Mouse (Mus musculus): ENCODE measurements around the gene Adcy1. TPM values are rescaled to one million over a fixed set of nuclear protein-coding genes. Genes with fewer than 3 reads are reported as not detected.

Adcy1 gene
- polyA plus RNA-seq, 1 experiment: not detected

DNA sequence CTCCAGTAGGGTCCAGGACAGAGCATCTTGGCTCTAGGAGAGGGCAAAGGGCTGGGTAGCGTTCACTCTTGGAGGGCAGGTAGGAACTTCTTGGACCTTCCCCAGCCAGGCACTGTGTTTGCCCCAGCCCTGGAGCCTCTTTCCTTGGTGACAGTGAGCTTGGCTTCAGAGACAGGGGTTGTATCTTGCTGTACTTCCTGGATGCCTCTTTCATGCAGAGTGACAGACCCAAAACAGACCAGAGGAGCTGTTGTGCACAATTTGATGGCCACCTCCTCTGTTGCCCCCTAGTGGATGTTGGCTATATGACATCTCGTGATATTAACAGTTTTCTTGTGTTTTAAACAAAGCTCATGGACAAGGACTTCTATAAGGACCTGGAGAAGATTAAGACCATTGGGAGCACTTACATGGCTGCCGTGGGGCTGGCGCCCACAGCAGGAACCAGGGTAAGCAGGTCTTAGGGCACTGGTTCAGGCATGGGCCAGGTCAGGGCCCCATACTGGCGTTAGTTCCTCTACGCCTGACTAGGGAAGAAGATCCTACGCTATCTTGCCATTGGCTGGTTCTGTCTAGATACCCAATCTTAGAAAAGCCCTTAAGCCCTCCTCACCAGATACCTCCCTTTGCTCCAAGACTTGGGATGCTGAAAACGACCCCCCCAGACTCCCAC is 98.3 kb downstream of the Adcy1 start:
- TF ChIP-seq POLR2A (IDR thresholded peaks at IDR 0.05; ENCODE audit: borderline replicate concordance, low read depth, low read length) (no peak), CTCF (IDR thresholded peaks at IDR 0.05; ENCODE audit: low read depth, low read length) (peak; percentile 10; the same call in 1 of the 2 replicates)
- no peaks in the 10 kb centered on the region for H3K4me1 ChIP-seq (ENCODE audit: control insufficient read depth, insufficient read depth, low read length)
- H3K27ac ChIP-seq (ENCODE audit: insufficient read depth, low read depth, low read length): no peak overlapping the region
- H3K4me3 ChIP-seq (ENCODE audit: insufficient read depth, low read length): no peak overlapping the region

DNA sequence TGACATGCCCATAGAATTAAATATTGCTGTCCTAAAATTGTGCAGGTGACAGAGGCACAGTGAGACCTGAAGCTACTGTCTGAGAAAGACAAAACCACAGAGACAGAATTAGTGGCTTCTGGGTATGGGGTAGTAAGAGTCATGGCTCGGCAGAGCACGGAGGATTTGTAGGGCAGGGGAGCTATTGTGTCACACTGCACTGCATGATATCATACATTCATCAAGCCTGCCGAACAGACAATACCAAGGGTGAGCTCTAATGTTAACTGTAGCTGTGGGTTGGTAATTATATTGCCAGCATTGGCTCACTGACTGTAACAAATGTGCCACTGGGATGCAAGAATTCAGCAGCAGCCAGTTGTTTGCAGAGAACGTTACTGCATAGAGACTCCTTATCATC is 101.1 kb downstream of the Adcy1 start:
- no peak overlapping the region for H3K4me3 ChIP-seq (ENCODE audit: insufficient read depth, low read length)
- H3K27ac ChIP-seq (ENCODE audit: insufficient read depth, low read depth, low read length): no peak overlapping the region
- TF ChIP-seq POLR2A (IDR thresholded peaks at IDR 0.05; ENCODE audit: borderline replicate concordance, low read depth, low read length) (no peak), CTCF (IDR thresholded peaks at IDR 0.05; ENCODE audit: low read depth, low read length) (no peak)
- no peaks in the 10 kb centered on the region for H3K4me1 ChIP-seq (ENCODE audit: control insufficient read depth, insufficient read depth, low read length)

DNA sequence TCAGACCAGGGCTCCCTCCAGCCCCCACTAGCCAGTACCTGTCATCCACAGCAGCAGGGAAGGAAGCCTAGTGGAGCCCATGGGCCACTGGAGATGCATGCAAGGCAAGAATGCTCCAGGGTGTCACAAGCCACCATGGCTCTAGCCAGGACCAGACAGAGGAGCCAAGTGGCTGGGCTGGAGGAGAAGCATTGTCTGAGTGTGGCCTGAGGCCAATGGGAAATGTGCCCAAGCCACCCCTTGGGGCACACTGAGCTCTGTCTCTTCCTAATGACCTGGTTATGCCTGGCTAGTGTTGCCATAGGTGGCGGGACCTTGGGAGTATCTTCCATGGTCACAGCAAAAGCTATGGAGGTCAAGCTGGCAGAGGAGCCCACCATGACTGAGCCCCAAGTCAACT is 106.4 kb downstream of the Adcy1 start:
- Histone ChIP-seq H3K4me1 (ENCODE audit: control insufficient read depth, insufficient read depth, low read length) (no peaks in the 10 kb centered on the region), H3K4me3 (ENCODE audit: insufficient read depth, low read length) (no peak overlapping the region)
- TF ChIP-seq POLR2A (IDR thresholded peaks at IDR 0.05; ENCODE audit: borderline replicate concordance, low read depth, low read length): no peak
- TF ChIP-seq CTCF (IDR thresholded peaks at IDR 0.05; ENCODE audit: low read depth, low read length): no peak

DNA sequence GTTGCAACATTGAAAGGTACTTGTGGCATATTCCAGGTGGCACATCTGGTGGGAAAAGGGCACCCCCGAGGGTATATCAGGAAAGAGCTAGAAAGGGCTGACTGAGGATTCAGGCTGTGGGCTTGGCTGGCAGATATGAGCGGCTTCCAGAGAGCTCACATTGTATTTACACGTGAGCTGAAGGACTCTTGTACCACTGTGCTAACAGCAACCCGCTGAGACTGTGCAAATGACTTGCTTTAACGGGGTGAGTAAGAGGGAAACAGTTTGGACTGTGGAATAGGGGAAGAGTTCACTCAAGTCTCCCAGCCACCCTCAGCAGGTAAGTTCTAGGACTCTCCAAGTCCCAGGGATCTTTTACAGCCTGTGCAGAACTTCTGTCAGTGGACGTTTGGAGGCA is 110.4 kb downstream of the Adcy1 start:
- no peak overlapping the region for H3K27ac ChIP-seq (ENCODE audit: insufficient read depth, low read depth, low read length)
- H3K4me3 ChIP-seq (ENCODE audit: insufficient read depth, low read length): no peak overlapping the region
- H3K4me1 ChIP-seq (ENCODE audit: control insufficient read depth, insufficient read depth, low read length): no peaks in the 10 kb centered on the region
- no peak for TF ChIP-seq CTCF (IDR thresholded peaks at IDR 0.05; ENCODE audit: low read depth, low read length)
- no peak for TF ChIP-seq POLR2A (IDR thresholded peaks at IDR 0.05; ENCODE audit: borderline replicate concordance, low read depth, low read length)

More for the DNA sequence above, 106.4 kb downstream of the Adcy1 start:
- H3K27ac ChIP-seq (ENCODE audit: insufficient read depth, low read depth, low read length): no peak overlapping the region

DNA sequence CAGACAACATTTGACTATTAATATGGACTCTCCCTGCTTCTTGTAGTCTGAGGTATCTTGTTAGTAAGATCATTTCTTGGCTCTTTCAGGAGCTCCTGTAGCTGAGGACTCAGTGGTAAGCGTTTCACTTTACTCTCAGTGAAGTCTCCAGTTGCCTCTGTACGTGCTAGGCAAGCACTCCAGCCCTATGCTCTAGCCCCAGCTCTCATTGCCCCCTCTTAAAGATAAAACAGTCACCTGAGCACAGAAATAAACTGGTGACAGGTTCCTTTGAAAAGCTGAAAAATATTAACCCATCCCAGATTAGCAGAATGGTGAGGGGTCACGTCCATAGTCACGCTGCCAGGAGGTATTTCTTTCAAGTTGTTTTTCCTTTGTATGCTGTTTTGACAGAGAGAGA is 115.4 kb downstream of the Adcy1 start:
- no peak overlapping the region for H3K27ac ChIP-seq (ENCODE audit: insufficient read depth, low read depth, low read length)
- H3K4me3 ChIP-seq (ENCODE audit: insufficient read depth, low read length): no peak overlapping the region
- H3K4me1 ChIP-seq (ENCODE audit: control insufficient read depth, insufficient read depth, low read length): no peaks in the 10 kb centered on the region
- no peak for TF ChIP-seq CTCF (IDR thresholded peaks at IDR 0.05; ENCODE audit: low read depth, low read length)
- TF ChIP-seq POLR2A (IDR thresholded peaks at IDR 0.05; ENCODE audit: borderline replicate concordance, low read depth, low read length): no peak

DNA sequence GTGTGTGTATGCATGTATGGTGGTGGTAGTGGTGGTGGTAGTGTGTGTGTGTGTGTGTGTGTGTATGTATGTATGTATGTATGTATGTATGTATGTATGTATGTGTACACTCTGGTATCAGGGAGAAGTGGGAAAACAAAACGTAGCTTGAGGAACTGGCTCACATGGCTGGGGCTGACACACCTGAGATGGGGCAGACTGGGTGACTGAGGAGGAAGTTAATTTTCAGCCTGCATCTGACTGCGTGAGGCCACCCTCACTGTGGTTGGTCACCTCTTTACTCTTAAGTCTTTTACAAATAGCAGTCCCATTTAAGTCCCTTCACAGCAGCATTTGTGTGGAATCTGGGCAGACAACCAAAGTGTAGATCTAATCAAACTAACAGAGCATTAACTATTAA is 116.0 kb downstream of the Adcy1 start:
- TF ChIP-seq POLR2A (IDR thresholded peaks at IDR 0.05; ENCODE audit: borderline replicate concordance, low read depth, low read length): no peak
- Histone ChIP-seq H3K4me1 (ENCODE audit: control insufficient read depth, insufficient read depth, low read length) (no peaks in the 10 kb centered on the region), H3K4me3 (ENCODE audit: insufficient read depth, low read length) (no peak overlapping the region), H3K27ac (ENCODE audit: insufficient read depth, low read depth, low read length) (no peak overlapping the region)

DNA sequence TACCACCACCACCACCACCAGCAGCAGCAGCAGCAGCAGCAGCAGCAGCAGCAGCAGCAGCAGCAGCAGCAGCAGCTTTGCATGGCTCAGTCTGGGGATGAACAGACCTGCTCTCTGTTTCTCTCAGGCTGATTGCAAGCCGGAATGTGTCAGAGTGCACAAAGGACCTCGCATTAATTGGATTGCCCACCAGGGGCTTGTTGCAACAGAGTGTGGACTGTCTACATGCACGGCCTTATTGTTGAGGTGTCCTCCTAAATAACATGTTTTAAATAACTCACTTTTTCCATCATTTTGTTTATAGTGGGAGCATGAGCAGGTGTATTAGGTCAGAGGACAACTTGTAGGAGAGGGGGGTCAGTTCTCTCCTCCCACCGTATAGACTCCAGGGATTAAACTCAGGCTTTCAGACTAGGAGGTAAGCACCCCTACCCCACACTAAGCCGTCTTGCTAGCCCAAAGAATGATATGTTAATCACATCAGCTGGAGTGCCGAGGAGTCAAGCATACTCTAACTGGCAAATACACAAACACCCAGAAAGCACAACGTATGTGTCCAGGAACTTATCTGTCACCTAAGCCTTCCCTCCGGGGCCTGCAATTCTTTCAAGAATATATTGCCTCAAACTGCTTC is 119.2 kb downstream of the Adcy1 start:
- H3K27ac ChIP-seq (ENCODE audit: insufficient read depth, low read depth, low read length): no peak overlapping the region
- no peaks in the 10 kb centered on the region for H3K4me1 ChIP-seq (ENCODE audit: control insufficient read depth, insufficient read depth, low read length)
- TF ChIP-seq POLR2A (IDR thresholded peaks at IDR 0.05; ENCODE audit: borderline replicate concordance, low read depth, low read length) (no peak), CTCF (IDR thresholded peaks at IDR 0.05; ENCODE audit: low read depth, low read length) (no peak)
- no peak overlapping the region for H3K4me3 ChIP-seq (ENCODE audit: insufficient read depth, low read length)

DNA sequence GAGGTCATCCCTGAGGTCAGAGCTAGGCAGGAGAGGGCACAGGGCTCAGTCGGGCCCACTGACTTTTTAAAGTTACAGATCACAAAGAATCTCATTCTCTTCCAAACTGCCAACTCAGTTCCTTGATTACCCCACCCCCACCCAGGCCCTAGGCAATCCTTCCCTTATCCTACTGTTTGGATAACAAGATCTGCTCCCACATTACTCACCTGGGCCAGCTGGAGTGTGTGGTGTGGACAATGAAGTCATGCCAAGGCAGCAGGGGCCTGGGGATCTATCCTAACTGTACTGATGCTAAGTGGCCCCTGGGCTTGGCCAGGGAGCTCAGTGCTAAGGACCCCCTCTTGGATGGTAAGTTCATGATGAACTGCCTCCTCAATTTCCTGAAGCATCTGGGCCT is 121.1 kb downstream of the Adcy1 start:
- no peak overlapping the region for H3K4me3 ChIP-seq (ENCODE audit: insufficient read depth, low read length)
- TF ChIP-seq POLR2A (IDR thresholded peaks at IDR 0.05; ENCODE audit: borderline replicate concordance, low read depth, low read length) (no peak), CTCF (IDR thresholded peaks at IDR 0.05; ENCODE audit: low read depth, low read length) (no peak)
- no peaks in the 10 kb centered on the region for H3K4me1 ChIP-seq (ENCODE audit: control insufficient read depth, insufficient read depth, low read length)
- H3K27ac ChIP-seq (ENCODE audit: insufficient read depth, low read depth, low read length): no peak overlapping the region

DNA sequence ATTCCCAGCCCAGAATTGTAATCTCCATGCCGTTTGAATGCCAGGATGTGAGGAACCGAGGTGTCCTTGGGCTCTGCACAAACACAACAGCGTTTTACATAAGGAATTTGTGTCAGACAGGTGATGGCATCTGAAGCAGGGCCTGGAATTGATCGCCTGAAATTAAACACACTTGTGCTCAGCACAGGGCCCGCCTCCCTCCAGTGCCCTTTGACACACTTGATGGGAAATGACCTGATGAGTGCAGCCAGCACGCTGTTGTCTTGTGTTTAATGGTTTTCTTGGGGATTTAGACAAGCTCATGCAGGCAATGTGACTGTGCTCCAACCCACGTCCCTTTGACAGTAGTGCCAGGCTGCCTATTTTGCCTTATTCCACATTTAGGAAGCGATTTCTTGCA is 124.2 kb downstream of the Adcy1 start:
- no peak for TF ChIP-seq CTCF (IDR thresholded peaks at IDR 0.05; ENCODE audit: low read depth, low read length)
- no peak for TF ChIP-seq POLR2A (IDR thresholded peaks at IDR 0.05; ENCODE audit: borderline replicate concordance, low read depth, low read length)
- H3K4me3 ChIP-seq (ENCODE audit: insufficient read depth, low read length): no peak overlapping the region
- no peak overlapping the region for H3K27ac ChIP-seq (ENCODE audit: insufficient read depth, low read depth, low read length)
- H3K4me1 ChIP-seq (ENCODE audit: control insufficient read depth, insufficient read depth, low read length): no peaks in the 10 kb centered on the region

DNA sequence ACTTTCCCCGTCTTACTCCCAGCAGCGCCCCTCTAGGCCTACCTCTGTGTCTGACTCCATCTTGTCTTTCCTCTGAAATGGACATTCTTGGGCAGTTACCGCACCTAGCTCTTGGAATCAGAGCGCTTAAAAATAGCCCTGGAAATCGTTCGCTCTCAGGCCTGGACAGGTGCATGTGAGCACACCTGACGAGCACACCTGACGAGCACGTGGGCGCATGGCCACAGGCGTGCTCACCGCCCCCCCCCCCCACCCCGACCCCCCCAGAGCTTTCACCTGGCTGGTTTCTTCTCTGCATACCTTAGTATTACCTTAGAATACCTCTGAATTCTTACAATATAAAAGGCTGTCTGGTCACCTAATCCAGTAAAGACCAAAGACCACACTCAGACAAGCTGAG is 125.2 kb downstream of the Adcy1 start, which contains the start of gene Gm11985:
Gm11985 (minus strand) TSS at position 101 of the 400 bp plus-strand sequence.
- Histone ChIP-seq H3K27ac (ENCODE audit: insufficient read depth, low read depth, low read length) (no peak within 1 kb of the TSS), H3K4me3 (ENCODE audit: insufficient read depth, low read length) (no peak within 1 kb of the TSS), H3K4me1 (ENCODE audit: control insufficient read depth, insufficient read depth, low read length) (no peaks in the 10 kb centered on the region)
- TF ChIP-seq POLR2A (IDR thresholded peaks at IDR 0.05; ENCODE audit: borderline replicate concordance, low read depth, low read length): no peak
- TF ChIP-seq CTCF (IDR thresholded peaks at IDR 0.05; ENCODE audit: low read depth, low read length): no peak

Measured in bone marrow macrophage, adult 2 months (primary cell).